Mouse (Mus musculus) liver, embryonic 13.5 days (tissue): ENCODE measurements at regions not wholly inside any gene's neighbourhood (a gene's known extent, or its start where the extent isn't known, plus 50 kb on each side); places are given as distances from the start of the nearest gene placed in this dataset.
"Not testable (repeated sequence)": the region's sequence is repeated elsewhere in the genome, so short reads cannot be mapped to it uniquely, and the experiment has no call there.

Experiments
- ATAC-seq: fragments of 200-750 bp; cut with Nextera tagmentation; 2 replicates; pipeline ENCODE4 v1.8.0; 2017; ENCODE audit warnings: low read depth, mild to moderate bottlenecking, moderate number of reproducible peaks, moderate library complexity
- DNase-seq: peaks from one replicate; pipeline ENCODE4 v3.0.0; 2022
- H3K27ac ChIP-seq: fragments of 300-500 bp; sonication (generic); 2 replicates; pipeline ENCODE4 v1.5.1; 2015; ENCODE audit warnings: moderate library complexity, mild to moderate bottlenecking, inconsistent platforms
- H3K27me3 ChIP-seq: fragments of 300-500 bp; sonication (generic); 2 replicates; pipeline ENCODE4 v1.6.1; 2015; ENCODE audit warnings: mild to moderate bottlenecking, inconsistent platforms
- H3K36me3 ChIP-seq: fragments of 300-500 bp; sonication (generic); 2 replicates; pipeline ENCODE4 v1.6.1; 2015; ENCODE audit warnings: mild to moderate bottlenecking, inconsistent platforms
- H3K4me1 ChIP-seq: fragments of 300-500 bp; sonication (generic); replicated peaks from 2 replicates; pipeline ENCODE4 v1.6.1; 2015; ENCODE audit warnings: inconsistent platforms
- H3K4me2 ChIP-seq: fragments of 300-500 bp; sonication (generic); 2 replicates; pipeline ENCODE4 v1.6.1; 2015; ENCODE audit warnings: inconsistent platforms, mild to moderate bottlenecking, moderate library complexity
- H3K4me3 ChIP-seq: fragments of 300-500 bp; sonication (generic); replicated peaks from 2 replicates; pipeline ENCODE4 v1.5.1; 2015; ENCODE audit warnings: mild to moderate bottlenecking, inconsistent platforms
- H3K9ac ChIP-seq: fragments of 300-500 bp; sonication (generic); 2 replicates; pipeline ENCODE4 v1.6.1; 2015; ENCODE audit warnings: mild to moderate bottlenecking, inconsistent platforms
- H3K9me3 ChIP-seq: fragments of 300-500 bp; sonication (generic); replicated peaks from 2 replicates; pipeline ENCODE4 v1.6.1; 2016; ENCODE audit warnings: inconsistent platforms
- WGBS: fragments of 180-500 bp; shearing (Covaris S2); methylation state at CpG from one replicate; pipeline ENCODE4 v1.1.7; 2015; ENCODE audit not compliant: insufficient replicate concordance; 5-methylcytosine and 5-hydroxymethylcytosine counted together

DNA sequence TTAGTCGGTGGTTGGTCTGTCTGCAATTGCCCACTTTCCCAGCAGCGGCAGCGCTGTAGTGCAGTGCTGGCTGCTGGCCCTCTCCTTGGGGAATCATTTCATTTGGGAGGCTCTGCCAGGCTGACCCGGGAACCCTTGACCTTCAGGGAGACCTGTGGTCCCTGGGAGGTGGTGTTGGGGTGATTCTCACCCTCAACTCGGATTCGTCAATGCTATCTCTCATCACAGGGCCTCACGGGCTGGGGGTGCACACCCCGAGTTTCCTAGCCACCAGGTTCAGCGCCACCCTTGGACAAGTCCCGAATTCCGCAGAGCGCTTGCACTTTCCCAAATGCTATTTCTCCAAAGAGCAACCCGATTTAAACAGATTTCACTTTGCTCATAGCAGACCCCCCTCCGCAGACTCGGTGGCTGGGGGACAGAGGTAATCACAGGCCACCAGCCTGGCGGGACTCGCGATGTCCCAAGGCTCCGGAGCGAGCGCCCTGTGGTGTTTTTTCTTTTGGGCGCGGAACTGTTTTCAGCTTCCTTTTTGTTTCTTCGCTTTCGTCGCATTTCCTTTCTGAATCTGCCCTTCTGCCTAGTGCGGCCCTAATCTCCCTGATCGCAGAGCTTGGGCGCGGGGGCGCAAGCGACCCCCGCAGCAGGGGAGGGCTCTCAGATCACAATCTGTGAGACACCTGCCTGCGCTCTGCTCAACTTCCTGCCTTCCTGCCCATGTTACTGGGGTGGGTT lies 300.7 kb downstream of the Vrk1 start:
- Histone ChIP-seq H3K36me3 (no peaks in the 10 kb centered on the region), H3K4me2 (peak overlapping the region; percentile 63), H3K9me3 (no peaks in the 10 kb centered on the region), H3K27ac (no peak overlapping the region), H3K9ac (peak overlapping the region; percentile 41; the same call in 1 of the 2 replicates), H3K4me3 (peak overlapping the region; percentile 47), H3K4me1 (0 out of 2 replicates have a peak, but pooled peaks cover 4% of the 10 kb centered on the region), H3K27me3 (no peaks in the 10 kb centered on the region)
- DNase-seq: no peak
- no peak for ATAC-seq
- WGBS: 1% methylated on average over 34 of the region's 34 CpGs

DNA sequence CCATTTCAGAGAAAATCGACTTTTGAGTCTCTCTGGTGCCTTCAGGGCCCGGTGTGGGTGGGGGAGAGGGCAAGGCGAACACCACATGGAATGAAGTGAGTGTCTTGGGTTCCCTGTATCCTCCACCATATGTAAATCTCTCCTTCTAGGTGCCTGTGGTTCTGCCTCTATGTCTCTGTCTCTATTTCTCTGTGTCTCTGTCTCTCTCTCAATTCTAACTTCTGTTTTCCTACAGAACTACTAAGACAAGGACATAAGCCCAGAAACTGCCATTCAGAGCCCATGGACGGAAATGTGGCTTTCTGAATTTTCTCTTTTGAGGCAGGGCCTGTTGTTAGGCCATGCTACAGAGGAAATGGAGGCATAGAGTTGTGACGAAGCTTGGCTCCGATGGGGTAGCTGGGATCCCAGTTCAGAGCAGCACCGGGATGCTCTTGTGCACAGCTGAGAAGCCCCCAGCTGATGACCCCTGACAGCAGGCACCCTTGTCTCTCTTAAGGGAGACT lies 301.3 kb downstream of the Vrk1 start:
- H3K4me1 ChIP-seq: 0 out of 2 replicates have a peak, but pooled peaks cover 4% of the 10 kb centered on the region
- H3K27me3 ChIP-seq: no peaks in the 10 kb centered on the region
- H3K36me3 ChIP-seq: no peaks in the 10 kb centered on the region
- no peaks in the 10 kb centered on the region for H3K9me3 ChIP-seq
- no peak overlapping the region for H3K27ac ChIP-seq
- H3K4me3 ChIP-seq: peak overlapping the region; percentile 47
- DNase-seq (no peak), ATAC-seq (no peak)
- H3K4me2 ChIP-seq: peak overlapping the region; percentile 63
- H3K9ac ChIP-seq: peak overlapping the region; percentile 41; the same call in 1 of the 2 replicates
- WGBS: 40% methylated on average over 7 of the region's 7 CpGs

DNA sequence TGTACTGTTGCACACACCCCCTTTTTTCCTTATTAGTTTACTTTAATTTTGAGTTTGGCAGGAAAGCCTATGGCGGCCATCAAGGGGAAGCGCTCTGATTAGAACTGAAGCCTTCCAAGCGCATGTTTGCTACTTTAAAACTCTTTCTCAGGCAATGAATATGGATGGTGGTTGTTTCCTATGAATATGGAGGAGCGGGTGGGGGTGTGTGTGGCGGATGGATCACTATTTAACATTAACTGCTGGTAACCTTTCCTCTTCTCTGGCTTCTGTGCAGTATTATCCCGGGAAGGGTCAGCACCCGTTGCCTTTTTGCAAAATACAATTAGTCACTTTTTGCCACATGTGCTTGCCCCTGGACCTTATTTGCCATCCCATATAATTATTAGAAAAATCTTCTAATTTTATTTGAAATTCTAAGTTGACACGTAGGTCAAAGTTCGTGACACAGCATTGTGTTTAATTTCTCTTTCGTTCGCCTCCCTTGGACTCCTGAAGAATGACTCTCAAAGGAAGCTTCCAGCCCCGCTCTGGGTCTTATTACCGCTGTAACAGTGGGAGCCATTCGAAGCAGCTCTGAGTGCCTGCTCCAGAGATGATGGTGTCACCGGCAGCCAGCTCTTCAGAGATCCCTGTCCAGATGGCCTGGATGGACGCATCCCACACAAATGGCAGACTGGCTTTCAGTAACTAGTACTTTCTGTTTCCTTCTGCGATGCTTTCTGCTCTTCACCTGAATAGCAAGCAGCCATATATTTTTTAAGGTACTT lies 302.0 kb downstream of the Vrk1 start:
- H3K4me2 ChIP-seq: no peak overlapping the region
- H3K9me3 ChIP-seq: no peaks in the 10 kb centered on the region
- H3K4me1 ChIP-seq: 0 out of 2 replicates have a peak, but pooled peaks cover 4% of the 10 kb centered on the region
- H3K9ac ChIP-seq: no peak overlapping the region
- H3K4me3 ChIP-seq: no peak overlapping the region
- H3K27me3 ChIP-seq: no peaks in the 10 kb centered on the region
- H3K36me3 ChIP-seq: no peaks in the 10 kb centered on the region
- 77% methylated on average over 17 of the region's 17 CpGs for WGBS
- ATAC-seq (no peak), DNase-seq (no peak)
- no peak overlapping the region for H3K27ac ChIP-seq

DNA sequence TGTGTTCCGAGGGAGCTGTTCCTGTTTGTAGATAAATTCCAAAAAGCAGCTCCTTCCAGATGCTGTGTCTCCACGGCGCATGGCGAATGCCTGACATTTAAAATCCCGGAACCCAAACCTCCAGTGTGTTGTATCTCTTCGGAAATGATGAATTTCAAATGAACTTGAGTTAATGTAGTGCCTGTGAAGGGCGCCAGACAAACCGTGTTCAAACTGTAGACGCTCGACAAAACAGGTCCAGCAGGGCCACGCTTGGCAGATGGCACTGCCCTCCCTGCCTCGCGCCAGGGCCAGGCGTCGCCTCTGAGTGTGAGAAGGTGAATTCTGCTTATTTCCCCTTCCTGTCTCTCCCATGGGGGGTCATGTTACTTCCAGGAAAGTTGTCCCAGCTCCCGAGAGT lies 307.7 kb downstream of the Vrk1 start:
- H3K9ac ChIP-seq: no peak overlapping the region
- H3K27ac ChIP-seq: no peak overlapping the region
- H3K36me3 ChIP-seq: no peaks in the 10 kb centered on the region
- no peak for ATAC-seq
- H3K27me3 ChIP-seq: no peaks in the 10 kb centered on the region
- no peak overlapping the region for H3K4me2 ChIP-seq
- H3K4me1 ChIP-seq: no peaks in the 10 kb centered on the region
- no peak overlapping the region for H3K4me3 ChIP-seq
- no peak for DNase-seq
- H3K9me3 ChIP-seq: no peaks in the 10 kb centered on the region
- WGBS: 81% methylated on average over 16 of the region's 16 CpGs

DNA sequence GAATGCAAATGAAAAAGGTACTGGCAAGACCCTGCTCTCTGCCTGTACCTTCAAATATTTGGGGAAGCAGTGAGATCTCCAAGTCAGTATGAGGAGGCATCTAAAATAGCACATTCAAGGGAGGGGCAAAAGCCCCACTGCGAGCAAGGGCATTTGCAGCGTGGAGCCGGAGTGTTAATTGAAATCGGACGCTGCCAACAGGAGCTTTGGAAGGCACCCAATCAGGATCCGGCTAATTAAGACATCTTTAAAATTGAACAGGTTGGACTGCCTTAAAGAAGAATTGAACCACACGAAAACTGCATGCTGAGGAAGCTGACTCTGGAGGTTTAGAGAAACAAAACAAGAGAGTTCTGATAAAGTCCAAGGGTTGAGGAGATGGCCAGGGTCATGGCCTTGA lies 311.5 kb downstream of the Vrk1 start:
- no peaks in the 10 kb centered on the region for H3K9me3 ChIP-seq
- DNase-seq: no peak
- no peaks in the 10 kb centered on the region for H3K4me1 ChIP-seq
- no peak for ATAC-seq
- no peaks in the 10 kb centered on the region for H3K36me3 ChIP-seq
- H3K9ac ChIP-seq: no peak overlapping the region
- no peak overlapping the region for H3K4me2 ChIP-seq
- no peaks in the 10 kb centered on the region for H3K27me3 ChIP-seq
- WGBS: 75% methylated on average over 7 of the region's 7 CpGs
- H3K4me3 ChIP-seq: no peak overlapping the region
- H3K27ac ChIP-seq: no peak overlapping the region

DNA sequence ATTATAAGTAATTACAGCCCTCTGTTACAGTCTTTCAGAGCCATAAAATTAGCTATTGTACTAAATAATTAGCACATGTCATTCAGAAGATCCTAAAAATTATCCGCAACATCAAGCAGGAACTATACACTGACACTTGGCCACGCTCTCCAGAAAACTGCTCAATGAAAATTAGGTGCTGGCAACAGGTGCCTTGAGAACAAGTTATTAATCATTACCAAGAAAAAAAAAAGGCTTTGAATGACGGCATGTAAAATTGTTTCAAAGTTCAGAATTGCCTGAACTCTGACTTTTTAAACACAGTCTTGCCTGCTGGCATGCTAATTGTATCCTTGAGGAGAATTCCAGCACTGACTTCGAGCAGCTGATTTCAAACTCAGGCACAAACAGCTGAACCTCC lies 316.6 kb downstream of the Vrk1 start:
- Histone ChIP-seq H3K4me1 (no peaks in the 10 kb centered on the region), H3K36me3 (no peaks in the 10 kb centered on the region), H3K9me3 (peaks cover 12% of the 10 kb centered on the region; the same call in 1 of the 2 replicates), H3K4me2 (no peak overlapping the region), H3K4me3 (no peak overlapping the region), H3K27me3 (no peaks in the 10 kb centered on the region), H3K27ac (no peak overlapping the region), H3K9ac (no peak overlapping the region)
- WGBS: 70% methylated on average over 4 of the region's 4 CpGs
- ATAC-seq (no peak), DNase-seq (no peak)

DNA sequence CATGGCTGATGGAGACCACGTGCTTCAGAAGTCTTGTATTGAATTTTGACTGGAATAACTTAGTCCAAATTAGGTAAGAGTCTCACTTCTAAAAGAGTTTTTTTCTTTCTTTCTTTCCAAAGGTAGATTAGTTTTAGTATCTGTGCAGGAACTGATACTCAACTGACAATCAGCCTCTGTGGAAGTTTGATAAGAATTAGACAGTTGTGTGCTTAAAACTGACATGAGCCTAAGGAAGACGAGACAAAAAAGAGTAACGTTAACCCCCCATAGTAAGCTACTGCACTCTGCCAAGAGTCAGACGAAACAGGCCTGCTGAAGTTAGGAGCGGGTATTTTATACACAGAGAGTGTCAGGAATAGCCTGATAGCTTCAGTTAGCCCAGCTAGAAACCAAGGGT lies 317.3 kb downstream of the Vrk1 start:
- no peaks in the 10 kb centered on the region for H3K4me1 ChIP-seq
- no peak overlapping the region for H3K4me2 ChIP-seq
- ATAC-seq (peak; percentile 51), DNase-seq (no peak)
- H3K27ac ChIP-seq: peak overlapping the region; percentile 34; the same call in 1 of the 2 replicates
- no peak overlapping the region for H3K4me3 ChIP-seq
- no peaks in the 10 kb centered on the region for H3K36me3 ChIP-seq
- no peaks in the 10 kb centered on the region for H3K27me3 ChIP-seq
- WGBS: 43% methylated on average over 5 of the region's 5 CpGs
- H3K9me3 ChIP-seq: peaks cover 18% of the 10 kb centered on the region
- H3K9ac ChIP-seq: no peak overlapping the region

DNA sequence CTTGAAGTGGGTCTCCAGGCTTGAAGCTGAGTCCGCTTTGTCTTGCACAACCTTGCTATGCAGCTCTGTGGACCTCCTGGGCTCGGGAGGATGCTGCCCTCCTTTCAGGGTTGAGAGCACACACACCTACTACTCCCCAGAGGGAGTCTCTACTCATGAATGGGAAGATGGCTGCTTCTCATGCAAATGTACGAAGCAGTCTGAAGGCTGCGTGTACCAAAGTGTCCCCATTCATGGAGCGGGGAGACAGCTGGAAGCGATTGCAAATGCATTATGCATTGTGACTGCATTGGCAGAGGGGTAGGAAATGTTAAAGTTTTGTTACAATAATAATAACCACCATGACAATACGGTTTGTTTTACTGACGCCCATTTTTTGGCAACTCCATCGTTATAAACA lies 347.8 kb downstream of the Vrk1 start:
- ATAC-seq: no peak
- no peak overlapping the region for H3K4me3 ChIP-seq
- H3K4me1 ChIP-seq: no peaks in the 10 kb centered on the region
- H3K27ac ChIP-seq: no peak overlapping the region
- no peak overlapping the region for H3K9ac ChIP-seq
- WGBS: 77% methylated on average over 9 of the region's 9 CpGs
- H3K27me3 ChIP-seq: no peaks in the 10 kb centered on the region
- H3K36me3 ChIP-seq: no peaks in the 10 kb centered on the region
- no peak for DNase-seq
- no peaks in the 10 kb centered on the region for H3K9me3 ChIP-seq
- H3K4me2 ChIP-seq: no peak overlapping the region

DNA sequence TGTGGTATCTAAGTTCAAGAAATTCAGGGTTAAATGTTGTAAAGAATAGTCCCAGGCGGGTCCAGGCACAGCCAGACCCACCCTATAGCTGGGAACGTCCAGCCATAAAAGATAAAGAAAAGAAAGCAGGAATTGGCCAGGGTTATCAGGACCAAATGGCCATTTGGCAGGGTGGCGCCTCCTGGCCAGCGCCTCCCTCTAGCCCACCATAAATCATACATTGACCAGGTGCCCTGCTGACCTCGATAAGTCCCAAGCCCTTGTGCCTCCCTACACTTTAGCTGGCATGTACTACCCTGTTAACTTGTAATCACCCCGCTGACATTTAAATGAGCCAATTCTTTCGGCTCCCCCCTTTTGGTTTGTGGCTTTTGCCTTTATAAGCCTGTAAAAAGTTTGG lies 351.6 kb downstream of the Vrk1 start:
- not testable (repeated sequence) for H3K9ac ChIP-seq

DNA sequence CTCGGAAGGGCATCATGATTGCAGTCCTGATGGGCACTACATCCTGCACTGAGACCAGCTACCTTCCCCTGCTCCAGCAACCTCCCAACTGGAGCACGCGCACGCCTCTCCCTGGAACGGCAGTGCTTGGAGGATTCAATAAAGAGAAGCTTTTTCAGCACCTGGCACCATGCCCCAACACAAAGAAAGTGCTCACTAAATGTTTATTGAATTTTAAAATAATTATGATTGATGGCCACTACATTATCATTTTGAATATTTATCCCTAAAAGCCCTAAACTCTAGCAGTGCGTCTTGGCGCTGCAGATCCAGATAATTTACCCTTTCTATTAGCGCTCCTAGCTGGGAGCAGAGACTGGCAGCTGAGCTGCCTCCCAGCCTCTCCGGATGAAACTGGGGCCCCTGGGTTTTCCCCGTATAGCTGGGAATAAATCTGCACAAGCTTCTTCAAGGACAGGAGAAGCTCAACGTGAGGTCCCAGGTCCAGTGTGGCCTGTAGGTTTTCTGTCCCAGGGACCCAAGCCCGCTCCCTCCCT lies 364.9 kb downstream of the Vrk1 start:
- H3K9me3 ChIP-seq: no peaks in the 10 kb centered on the region
- H3K36me3 ChIP-seq: no peaks in the 10 kb centered on the region
- ATAC-seq: no peak
- H3K4me3 ChIP-seq: no peak overlapping the region
- peaks cover 11% of the 10 kb centered on the region; the same call in 1 of the 2 replicates for H3K27me3 ChIP-seq
- no peak for DNase-seq
- no peak overlapping the region for H3K27ac ChIP-seq
- H3K4me1 ChIP-seq: no peaks in the 10 kb centered on the region
- H3K4me2 ChIP-seq: no peak overlapping the region
- H3K9ac ChIP-seq: no peak overlapping the region
- WGBS: 62% methylated on average over 12 of the region's 12 CpGs

More for the DNA sequence above, 351.6 kb downstream of the Vrk1 start:
- H3K36me3 ChIP-seq, H3K9me3 ChIP-seq, H3K27ac ChIP-seq, DNase-seq, H3K4me2 ChIP-seq, H3K4me1 ChIP-seq, H3K27me3 ChIP-seq, ATAC-seq, H3K4me3 ChIP-seq: not testable (repeated sequence)
- 43% methylated on average over 7 of the region's 7 CpGs for WGBS

DNA sequence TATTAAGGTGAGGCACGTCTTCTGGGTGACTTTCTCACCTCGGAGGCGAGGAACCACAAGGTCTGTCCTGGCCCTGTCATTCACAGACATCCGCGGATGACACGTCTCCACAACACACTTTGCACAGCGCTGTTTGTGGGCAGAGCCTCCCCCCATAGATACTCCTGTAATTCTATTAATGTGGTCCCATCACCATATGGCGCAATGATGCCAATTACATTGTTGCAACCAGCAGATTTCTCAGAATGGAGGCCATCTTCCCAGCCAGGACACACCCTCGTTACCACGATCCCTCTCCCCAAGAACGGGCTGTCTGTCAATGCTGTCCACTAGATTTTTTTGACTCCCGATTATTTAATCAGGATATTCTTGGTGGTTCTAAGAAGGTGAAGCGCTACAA lies 365.9 kb downstream of the Vrk1 start:
- H3K36me3 ChIP-seq: no peaks in the 10 kb centered on the region
- peaks cover 11% of the 10 kb centered on the region; the same call in 1 of the 2 replicates for H3K27me3 ChIP-seq
- 77% methylated on average over 13 of the region's 13 CpGs for WGBS
- no peaks in the 10 kb centered on the region for H3K4me1 ChIP-seq
- H3K9ac ChIP-seq: no peak overlapping the region
- ATAC-seq: no peak
- no peak for DNase-seq
- H3K27ac ChIP-seq: no peak overlapping the region
- no peak overlapping the region for H3K4me2 ChIP-seq
- H3K4me3 ChIP-seq: no peak overlapping the region
- no peaks in the 10 kb centered on the region for H3K9me3 ChIP-seq
